Mouse (Mus musculus) adrenal gland, postnatal 4 days (tissue): ENCODE measurements around the gene Cadps2. TPM values are rescaled to one million over a fixed set of nuclear protein-coding genes. Genes with fewer than 3 reads are reported as not detected.

Experiments
- DNase-seq, 2 experiments: peaks; one replicate each; pipeline ENCODE4 v3.0.0; 2021 to 2022; ENCODE audit warnings: low spot score in 2 of 2, mixed read lengths in 2 of 2
- total RNA-seq, 2 experiments: library from RNA; stranded (reverse); gene quantifications; 2 replicates each; pipeline ENCODE4 v1.2.3; 2021

Gene Cadps2
- total RNA-seq, 2 experiments from 2014 or later, result 7.7 to 9.1 TPM

DNA sequence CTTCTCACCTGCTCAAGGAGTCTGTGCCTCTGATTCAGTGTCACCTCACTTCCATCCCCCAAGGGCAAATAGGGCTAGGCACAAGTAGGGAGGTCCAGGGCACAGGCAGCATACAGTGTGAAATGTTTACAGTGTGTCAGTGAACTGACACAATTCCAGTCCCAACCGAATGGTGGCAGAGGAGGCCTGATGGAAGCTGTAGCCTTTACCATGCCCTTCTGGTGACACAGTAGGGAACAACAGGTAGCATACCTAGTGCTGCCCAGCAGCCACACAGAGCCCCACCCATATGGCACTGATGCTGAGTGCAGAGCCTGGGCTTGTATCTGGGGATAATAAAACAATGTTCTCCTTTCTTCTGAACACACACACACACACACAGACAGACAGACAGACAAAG, 61.6 kb downstream of the Cadps2 start:
- DNase-seq, result no peak

DNA sequence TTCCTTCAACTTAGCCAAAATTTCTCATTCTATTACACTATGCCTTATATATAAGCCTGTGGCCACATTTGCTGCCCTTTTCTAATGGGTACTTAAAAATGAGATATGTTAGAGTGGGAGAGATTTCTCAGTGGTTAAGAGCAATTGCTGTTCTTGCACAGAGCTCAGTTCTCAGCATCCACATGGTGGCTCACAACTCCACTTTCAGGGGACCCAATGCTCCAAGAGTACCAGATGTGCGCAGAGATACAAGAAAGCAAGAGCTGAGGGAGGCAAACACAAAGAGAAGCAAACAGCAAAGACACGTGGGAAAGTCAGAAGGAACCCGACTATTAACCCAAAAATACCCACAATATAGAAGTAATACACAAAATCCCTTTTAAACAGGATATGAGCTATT, 77.0 kb downstream of the Cadps2 start:
- no peak for DNase-seq

DNA sequence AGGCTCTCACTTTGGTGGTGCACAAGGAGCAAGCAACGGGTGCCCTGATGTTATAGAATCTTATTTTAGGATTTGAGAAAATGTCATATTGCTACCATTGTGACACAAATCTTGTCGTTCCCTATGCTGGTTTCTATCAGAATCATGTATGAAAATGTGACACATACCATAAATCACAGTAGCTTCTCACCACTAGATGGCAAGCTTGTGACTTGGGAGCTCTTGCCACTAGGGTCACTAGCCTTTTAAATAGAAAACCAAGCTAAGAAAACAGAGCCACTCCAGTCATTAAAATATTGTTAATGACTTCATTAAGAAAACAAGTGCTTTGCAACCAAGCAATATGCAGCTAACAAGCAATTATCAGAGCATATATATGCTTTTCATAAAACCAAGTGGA, 81.0 kb downstream of the Cadps2 start:
- no peak for DNase-seq

DNA sequence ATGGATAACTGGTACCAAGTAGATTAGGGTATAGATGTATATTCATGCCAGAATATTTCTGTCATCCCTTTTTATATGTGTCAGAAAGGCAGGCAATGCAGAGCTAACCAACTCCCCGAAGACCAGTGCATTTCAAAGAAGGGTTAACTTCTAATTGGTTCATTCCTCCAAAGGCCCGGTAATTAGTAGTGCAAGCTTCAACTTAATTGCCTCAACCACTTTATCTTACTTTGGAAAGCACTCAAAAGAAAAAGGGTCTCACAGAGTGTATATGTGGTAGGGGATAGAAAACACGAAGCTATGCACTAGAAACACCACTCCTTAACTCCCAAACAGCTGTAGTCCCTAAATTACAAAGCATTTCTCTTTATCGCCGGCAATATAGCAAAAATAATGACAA, 90.4 kb downstream of the Cadps2 start:
- DNase-seq, result no peak

DNA sequence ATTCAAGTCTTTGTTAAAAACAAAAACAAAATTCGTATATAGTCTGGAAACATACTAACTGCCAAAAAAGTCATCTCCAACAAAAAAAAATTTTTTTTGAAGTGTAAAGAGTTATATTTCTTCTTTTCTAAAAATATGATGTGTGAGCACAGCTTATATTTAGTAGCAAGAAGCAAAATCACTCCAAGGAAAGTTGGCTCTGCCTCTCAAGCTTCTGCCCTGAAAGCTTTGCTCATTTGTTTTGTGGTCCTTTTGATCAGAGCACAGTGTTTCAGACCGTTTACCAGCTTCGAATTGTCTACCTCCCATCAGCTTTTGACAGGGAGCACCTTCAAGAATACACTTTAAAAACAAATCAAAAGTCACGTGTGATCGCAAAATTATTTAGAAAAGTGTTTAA, 99.2 kb downstream of the Cadps2 start:
- no peak for DNase-seq

DNA sequence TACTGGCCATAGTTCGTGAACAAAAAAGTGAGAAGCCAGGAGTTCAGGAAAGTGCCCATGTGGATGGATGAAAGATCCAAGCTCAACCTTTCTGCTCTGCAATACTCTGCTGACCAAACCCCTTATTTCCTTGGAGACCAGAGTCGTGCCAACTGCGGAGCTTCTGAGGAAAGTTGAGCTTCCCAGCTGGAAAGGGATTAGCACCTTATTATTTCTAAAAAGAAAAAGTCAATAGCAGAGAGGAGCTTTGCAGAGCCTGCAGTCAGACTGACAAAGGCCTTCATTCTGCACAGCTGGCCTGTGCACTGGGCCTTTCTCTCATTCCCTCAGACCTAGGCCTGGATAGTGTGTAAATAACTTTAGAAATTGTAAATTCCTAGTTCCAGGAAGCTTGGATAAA, 106.5 kb downstream of the Cadps2 start:
- DNase-seq, result no peak

DNA sequence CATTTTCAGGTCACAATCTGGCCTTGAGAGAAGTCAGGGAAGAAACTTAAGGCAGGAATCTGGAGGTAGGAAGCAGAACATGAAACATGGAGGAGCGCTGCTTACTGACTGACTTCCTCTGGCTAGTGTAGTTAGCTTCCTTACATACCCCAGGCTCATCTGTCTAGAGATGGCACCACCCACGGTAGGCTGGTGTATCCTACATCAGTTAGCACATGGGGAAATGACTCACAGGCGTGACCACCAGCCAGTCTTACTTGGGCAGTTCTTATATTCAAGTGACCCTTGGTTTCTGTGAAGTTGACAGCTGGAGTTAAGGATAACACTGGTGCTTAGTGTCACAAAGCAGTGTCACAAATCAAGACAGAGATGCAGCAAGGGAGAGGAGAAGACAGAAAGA, 110.6 kb downstream of the Cadps2 start:
- DNase-seq, result no peak

DNA sequence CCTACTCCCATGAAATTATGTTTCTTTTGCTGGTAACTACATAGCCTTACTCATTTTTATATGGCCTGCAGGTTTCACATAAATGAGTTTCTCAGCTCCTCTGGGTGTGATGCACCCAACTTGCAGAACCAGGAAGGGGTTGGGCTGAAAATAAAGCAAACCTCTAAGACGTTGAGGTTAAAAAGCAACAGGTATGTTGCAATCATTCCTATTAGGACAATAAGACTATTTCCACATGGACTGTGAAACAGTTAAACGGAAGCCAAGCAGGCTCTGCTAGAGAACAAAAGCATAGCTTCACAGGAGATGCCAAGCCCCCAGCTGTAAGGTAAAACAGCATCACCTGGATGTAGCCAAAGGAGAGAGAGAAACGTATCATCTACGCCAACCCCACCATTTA, 115.5 kb downstream of the Cadps2 start:
- no peak for DNase-seq

DNA sequence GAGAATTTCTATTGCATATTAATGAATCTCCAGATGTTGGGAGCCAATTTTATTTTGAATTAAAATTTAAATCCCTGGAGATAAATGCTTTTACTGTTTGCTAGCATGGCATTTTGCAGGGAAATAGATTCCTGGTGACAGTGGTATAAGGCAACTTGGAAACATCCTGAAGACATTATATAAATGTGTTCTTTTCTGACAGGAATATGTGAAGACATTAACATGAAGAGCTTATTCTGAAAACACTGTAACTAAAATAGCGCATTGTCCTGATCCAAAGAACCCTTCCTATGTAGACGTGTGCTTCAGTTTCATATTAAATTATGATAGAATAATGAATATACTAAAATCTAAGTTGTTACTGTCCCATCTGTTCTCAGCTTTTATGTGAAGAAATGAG, 118.8 kb downstream of the Cadps2 start:
- no peak for DNase-seq

DNA sequence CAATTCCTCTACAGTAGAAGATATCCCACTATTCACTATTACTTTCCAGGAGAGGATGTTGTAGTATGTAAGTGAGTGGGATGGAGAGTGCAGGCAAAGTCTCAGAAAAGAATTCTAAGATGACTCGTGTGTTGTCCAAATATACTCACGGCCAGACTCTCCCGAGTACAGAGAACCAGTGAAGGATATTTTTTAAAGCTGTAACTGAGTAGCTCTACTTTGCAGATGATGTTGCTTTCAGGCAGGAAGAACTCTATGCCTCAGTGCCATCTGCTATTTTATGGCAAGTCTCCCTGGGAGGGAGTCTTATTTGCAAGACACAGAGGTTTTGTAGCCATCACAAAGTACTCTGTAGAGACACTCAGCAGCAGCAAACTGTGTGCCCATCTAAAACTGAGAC, 131.7 kb downstream of the Cadps2 start:
- DNase-seq, result no peak

DNA sequence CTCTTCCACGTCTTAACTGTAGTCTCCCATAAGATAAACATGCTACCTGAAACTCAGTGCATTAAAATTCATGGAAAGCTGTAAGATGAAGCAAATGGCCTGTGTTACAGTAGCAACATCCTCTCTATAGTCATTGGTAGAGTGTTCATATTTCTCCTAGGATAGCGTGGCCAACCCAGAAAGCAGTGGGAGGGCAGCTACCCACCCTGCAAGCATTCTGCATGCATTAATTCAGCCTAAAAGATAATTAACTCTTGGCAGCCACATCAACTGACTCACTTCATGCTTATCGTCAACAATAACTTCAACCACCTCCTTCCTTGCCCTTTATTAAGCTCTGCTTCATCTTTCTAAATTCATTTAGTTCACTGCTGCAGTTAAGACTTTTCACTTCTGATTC, 138.3 kb downstream of the Cadps2 start:
- no peak for DNase-seq

DNA sequence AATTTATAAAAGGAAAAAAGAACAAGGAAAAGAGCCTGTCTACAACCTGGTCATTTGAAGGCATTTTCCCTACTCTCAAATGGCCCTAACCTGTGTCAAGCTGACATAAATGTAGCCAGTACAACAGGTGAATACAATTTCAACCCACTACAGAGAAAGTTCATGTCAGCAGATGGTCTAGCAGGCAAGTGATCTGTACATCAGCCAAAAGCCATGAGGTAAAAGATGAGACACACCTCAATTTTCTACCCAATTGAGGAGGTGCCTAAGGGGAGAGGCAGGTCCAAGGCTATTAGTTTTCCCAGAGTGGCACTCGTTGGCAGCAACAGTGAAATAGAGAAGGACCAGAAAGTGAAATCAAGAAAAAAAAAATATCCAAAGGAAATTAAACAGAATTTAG, 161.0 kb downstream of the Cadps2 start:
- no peak for DNase-seq

DNA sequence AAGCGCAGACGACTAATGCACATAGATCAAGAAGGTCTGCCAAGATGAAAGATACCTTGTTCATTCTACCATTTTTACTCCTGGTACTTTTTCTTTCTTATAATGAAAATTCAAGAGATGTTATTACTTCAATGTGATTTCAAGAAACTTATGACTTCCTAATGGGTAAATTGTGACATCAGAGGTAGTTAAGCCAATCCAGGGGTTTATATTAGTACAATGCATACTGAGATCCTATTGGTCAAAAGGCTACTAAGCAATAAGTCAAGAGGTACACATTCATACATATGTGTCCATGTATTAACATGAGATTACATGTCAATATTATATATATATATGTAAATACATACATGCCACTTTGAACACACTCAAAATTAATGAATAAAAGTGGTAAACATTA, 184.2 kb downstream of the Cadps2 start, which contains the start of gene Rnf148:
Gene Rnf148 (minus strand): TSS at position 101 of the 400 bp plus-strand sequence.
- no peak for DNase-seq

DNA sequence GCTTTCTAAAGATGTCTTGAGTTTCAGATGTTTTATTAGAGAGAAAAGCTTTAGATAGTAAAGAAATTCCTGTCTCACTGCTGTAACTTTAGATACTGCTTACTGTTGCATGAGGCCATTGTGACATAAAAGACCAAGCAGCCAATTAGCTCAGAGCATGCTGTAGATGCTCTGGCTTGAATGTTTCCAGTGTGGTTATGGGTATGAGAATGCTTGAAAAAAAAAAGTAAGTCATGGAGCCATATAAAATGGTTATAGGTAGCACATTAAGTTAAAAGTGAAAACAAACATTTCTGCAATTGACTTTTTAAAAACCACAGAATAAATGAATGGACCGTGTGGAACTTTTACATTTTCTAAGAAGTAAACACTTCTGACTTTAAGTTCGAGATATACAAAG, 189.0 kb downstream of the Cadps2 start, which contains the start of gene Rnf133:
Gene Rnf133 (minus strand): TSS at position 101 of the 400 bp plus-strand sequence.
- DNase-seq, result no peak

DNA sequence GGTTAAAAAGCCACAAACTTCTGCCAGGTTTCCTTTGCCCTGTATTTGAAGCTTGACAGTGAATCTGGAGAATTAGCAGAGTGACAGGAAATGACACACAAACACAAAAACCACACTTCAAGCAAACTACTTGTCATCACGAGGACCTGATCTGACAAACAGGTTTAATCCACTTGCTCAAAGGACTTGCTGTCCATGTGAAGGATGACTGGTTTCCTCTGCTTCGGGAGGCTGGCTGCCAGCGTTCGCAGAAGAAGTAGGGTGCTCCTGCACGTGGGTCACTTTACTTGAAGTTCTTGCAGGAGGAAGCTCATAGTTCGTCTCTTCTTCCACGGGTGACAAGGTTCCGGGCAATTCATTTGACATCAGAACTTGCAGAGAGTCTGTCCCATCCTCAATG, 190.5 kb downstream of the Cadps2 start:
- DNase-seq, result no peak

DNA sequence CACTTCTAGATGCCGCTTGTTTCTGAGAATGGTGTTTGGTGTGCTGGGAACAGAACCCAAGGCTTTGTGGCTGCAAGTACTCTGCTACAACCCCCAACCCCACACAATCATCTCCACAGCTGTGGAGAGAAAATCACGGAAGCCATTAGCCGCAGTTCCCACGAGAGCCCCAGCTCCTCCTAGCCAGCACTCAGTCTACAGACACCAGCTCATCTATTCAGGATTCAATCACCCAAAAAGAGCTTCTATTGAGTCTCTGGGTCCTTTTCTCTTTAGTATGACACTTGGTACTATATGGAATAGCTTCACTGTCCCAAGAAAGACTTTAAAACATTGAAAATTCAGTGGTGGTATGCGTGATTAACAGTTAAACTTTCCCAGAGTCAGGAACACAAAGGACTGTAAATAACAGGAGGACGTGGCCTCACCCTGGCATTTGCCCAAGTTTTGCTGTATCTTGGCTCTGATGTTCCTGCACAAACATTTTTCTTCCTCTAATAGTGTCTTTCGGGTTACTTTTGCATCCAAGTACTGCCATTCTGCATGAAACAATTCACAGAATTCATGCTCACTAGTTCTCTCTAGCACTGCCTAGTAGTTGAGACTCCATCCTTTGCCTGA, 191.5 kb downstream of the Cadps2 start:
- peak in 1 of 2 experiments; percentile 8 for DNase-seq

DNA sequence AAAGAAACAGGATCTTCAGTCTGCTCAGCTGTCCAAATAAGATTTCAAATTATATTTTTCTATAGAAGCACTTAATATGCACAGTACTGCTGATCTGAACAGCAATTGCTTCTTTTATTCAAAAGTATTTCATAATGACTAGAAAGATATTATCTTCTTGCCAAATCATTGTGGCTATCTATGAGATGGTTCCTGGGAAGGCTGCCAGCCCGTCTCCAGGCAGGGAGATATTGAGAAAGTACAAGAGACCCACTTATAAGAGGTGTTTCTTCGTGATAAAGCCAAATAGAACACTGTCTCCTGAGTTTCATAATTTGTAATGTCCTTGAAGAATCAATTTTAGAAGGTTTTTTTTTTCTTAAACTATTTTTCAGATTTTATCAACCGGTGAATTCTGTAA, 202.1 kb downstream of the Cadps2 start:
- no peak for DNase-seq

DNA sequence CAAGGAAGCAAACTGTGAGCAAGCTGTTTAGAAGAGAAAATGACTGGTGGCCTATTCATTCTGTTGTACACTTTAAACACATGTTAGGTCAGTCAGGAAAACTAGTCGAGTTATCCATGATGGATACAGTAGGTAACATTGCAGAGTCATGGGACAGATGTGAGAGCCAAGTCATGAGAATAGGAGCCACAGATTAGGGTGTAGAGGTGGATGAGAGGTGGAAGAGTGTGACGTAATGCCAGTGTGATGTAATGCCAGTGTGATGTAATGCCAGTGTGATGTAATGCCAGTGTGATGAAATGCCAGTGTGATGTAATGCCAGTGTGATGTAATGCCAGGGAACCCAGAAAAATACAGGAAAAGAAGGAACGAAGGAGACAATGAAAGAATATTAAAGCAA, 204.0 kb downstream of the Cadps2 start:
- no peak for DNase-seq

DNA sequence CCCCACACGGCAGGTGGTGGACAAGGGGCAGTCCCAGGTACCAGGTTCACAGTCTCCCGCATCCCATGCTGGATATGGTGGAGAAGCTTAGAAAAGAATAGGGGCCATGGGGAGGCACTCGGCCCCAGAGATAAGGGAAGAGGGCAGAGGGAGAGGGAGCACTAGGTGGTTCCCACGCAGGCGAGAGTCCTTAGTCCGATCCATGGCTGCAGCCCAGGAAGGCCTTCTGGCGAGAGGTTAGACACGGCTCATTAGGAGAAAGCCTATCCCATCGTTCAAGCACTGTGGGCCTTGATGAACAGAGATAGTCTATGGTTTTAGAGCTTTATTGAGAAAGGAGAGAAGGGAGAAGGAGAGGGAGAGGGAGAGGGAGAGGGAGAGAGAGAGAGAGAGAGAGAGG, 205.2 kb downstream of the Cadps2 start:
- no peak for DNase-seq

DNA sequence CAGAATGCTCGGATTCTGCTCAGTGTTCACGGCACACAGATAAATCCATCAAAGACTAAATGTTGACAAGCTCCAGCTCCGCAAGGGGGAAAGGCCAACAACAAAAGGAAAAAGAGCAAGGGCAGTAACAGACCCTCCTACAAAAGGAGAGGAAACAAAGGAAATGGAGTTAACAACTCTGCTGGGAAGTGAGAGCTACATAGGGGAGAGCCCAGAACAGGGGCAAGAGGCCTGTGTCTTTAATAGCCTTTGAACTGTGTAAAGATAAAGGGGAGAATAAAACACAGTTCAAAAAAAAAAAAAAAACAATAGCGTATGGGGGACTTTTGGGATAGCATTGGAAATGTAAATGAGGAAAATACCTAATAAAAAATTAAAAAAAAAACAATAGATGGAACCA, 208.8 kb downstream of the Cadps2 start:
- DNase-seq, result no peak

DNA sequence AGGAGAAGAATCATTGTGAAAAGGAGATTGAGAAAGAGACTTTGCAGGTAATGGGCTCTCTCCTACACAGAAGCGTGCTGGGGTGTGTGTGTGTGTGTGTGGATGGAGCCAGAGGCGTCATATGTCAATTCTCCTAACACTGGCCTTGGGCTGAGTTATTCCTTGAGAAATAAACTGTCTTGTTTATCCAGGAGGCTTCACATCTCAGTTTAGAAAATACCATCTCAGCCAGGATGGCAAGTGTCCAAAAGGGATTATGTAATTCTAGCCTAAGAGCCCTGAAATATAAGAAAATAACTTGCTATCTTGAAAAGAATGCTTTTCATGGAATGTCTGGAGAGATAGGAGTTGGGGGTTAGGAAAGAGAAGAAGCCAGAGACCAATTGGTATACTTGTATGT, 264.1 kb downstream of the Cadps2 start:
- no peak for DNase-seq

DNA sequence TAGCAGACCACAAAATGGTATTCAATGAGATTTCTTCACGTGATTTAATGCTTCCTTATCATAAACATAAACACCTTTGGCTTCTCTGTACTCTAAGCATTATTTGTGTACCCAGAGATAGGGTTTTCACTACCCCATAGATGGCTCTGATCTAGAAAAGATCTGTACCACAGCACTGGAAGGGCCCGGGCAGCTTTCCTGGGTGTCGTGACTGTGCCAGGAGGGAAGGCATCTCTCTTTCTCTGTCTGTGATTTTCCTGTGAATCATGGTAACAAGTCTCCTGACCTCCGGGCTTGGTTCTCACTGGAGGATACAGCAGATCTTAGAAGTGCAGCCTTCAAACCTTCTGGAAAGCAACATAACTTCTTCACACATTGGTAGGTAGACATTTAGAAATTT, 265.5 kb downstream of the Cadps2 start:
- DNase-seq, result no peak

DNA sequence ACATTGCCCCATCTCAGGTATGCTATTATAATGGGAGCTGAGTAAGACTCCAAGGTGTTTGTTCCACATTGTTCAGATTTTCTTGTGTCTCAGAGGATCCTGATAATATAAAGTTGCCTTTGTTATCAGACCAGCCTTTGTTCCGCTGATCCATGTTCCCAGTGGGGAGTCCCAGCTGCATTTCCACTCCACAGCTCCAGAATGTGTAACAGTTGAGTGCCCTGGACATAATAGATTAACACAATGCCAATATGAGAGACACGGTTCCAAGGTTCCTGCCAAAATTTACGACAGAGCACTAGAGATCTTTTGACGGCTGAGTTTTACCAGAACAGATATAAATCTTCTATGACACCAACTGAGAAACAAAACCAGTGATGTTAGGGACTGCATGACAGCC, 266.8 kb downstream of the Cadps2 start:
- DNase-seq, result no peak

DNA sequence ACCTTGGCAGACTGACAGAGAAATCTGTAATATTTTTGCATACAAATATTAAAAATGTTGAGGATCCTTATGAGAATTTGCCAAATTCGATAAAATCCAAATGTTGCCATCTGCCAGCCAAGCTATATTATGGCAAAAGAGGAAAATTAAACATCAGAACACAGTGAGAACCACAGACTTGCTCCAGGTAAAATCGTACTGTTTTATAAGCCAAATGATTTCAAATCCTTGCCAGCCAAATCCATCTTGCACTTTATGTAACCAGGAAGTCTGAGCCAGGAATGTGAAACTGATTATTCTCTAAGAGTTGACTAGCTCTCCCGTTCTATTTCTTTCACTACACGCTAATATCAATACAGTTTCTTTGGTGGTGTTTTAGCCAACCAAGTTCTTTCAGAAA, 269.5 kb downstream of the Cadps2 start:
- no peak for DNase-seq
